Mouse (Mus musculus) liver, embryonic 14.5 days (tissue): ENCODE results near the gene Kcnn1.

Experiments
- CTCF ChIP-seq: IDR thresholded peaks from 2 replicates; pipeline ENCODE4 v1.5.1; 2016; ENCODE audit warnings: antibody characterized with exemption, low read depth, control low read depth
- EP300 ChIP-seq: IDR thresholded peaks from 2 replicates; pipeline ENCODE4 v1.6.1; 2016; ENCODE audit warnings: antibody characterized with exemption, low read depth

GRCm38 (mm10) chr8:70872643-70873363 lies 9.7 kb upstream of the Kcnn1 start:
- no peak for TF ChIP-seq CTCF
- no peak for TF ChIP-seq EP300
